Mouse (Mus musculus) stomach, postnatal 0 days (tissue): ENCODE measurements around the gene Fars2.

Source experiments
- CTCF ChIP-seq: IDR thresholded peaks from 2 replicates; pipeline ENCODE4 v1.5.1; 2016; ENCODE audit warnings: antibody characterized with exemption, low read depth, mild to moderate bottlenecking, moderate library complexity
- EP300 ChIP-seq: optimal IDR thresholded peaks from 2 replicates; pipeline ENCODE3; 2016; ENCODE audit warnings: antibody characterized with exemption

DNA sequence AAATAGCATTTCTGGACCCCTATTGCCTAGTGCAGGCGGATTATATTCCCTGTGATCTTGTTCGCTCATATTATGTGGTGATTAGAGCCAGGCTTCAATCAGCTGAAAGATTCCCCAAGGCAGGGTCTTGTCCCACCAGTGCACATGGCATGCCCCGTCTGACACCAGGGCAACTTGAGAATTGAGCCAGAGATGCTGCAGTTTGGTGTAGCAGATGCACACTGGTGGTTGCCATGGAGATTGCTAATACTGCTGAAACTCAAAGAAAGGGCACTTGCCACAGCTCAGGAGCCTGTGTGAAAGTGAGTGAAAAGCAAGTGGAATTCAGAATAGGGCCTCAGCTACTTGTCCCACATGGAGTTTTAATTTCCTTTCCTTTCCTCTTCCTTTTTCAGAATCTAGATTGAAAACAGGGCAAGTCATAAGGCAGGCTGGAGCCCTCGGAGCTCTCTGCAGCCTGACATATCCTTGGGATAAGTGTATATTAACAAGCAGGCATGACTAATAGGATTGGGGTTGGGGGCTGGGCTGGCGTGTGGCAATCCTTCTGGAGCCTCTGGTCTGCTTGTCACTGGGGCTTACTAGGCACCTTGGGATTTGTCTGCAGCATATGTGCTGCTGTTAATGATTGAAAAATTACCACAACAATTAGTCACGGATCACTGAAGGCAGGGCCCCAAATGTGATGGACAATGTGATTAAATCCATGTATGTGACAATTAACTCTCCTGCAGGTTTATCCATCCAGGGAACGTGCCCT lies 165.8 kb downstream of the Fars2 start:
- TF ChIP-seq CTCF = no peak
- TF ChIP-seq EP300 = no peak
